Mouse (Mus musculus) ES-E14 (cell line): ENCODE results near the gene Cep350. TPM values are rescaled to one million over a fixed set of nuclear protein-coding genes. Genes with fewer than 3 reads are reported as not detected.

Source experiments
- DNase-seq: peaks from one replicate; pipeline ENCODE4 v3.0.0-alpha.2; 2013; ENCODE audit warnings: low read depth, low spot score
- H3K27ac ChIP-seq: 2 replicates; pipeline ENCODE4 v1.5.1; 2012; ENCODE audit warnings: low read depth, mild to moderate bottlenecking, low read length, moderate library complexity, mixed read lengths; ENCODE audit not compliant: poor library complexity, insufficient read depth, severe bottlenecking
- H3K36me3 ChIP-seq: 2 replicates; pipeline ENCODE4 v1.6.1; 2012; ENCODE audit warnings: mild to moderate bottlenecking, low read length, moderate library complexity, mixed read lengths; ENCODE audit not compliant: control insufficient read depth, poor library complexity, insufficient read depth, severe bottlenecking
- H3K4me1 ChIP-seq, 2 experiments: fragments of 150-350 bp in 1 of 2; sonication (generic) in 1 of 2; 2 replicates each; pipeline ENCODE4 v1.6.1; 2012; ENCODE audit warnings: low read length in 2 of 2, mild to moderate bottlenecking in 1 of 2, mixed read lengths in 1 of 2; ENCODE audit not compliant: control insufficient read depth in 2 of 2, insufficient read depth in 2 of 2, poor library complexity in 1 of 2
- H3K4me3 ChIP-seq, 2 experiments: fragments of 150-350 bp in 1 of 2; sonication (generic) in 1 of 2; 2 replicates each; pipeline ENCODE4 v1.5.1; 2012; ENCODE audit warnings: low read length in 2 of 2, low read depth in 1 of 2, mild to moderate bottlenecking in 1 of 2, mixed read lengths in 1 of 2; ENCODE audit not compliant: insufficient read depth in 1 of 2, poor library complexity in 1 of 2, severe bottlenecking in 1 of 2
- H3K9ac ChIP-seq: 2 replicates; pipeline ENCODE4 v1.6.1; 2012; ENCODE audit warnings: low read depth, mild to moderate bottlenecking, low read length, mixed read lengths; ENCODE audit not compliant: poor library complexity, insufficient read depth, severe bottlenecking
- H3K9me3 ChIP-seq: fragments of 150-350 bp; sonication (generic); 2 replicates; pipeline ENCODE4 v1.6.1; 2012; ENCODE audit warnings: low read depth, mild to moderate bottlenecking, low read length; ENCODE audit not compliant: control insufficient read depth, insufficient read depth
- CHD2 ChIP-seq: IDR thresholded peaks from 2 replicates; pipeline ENCODE4 v1.6.1; 2014; ENCODE audit warnings: mild to moderate bottlenecking, low read depth, low read length, inconsistent platforms
- HCFC1 ChIP-seq: IDR thresholded peaks from 2 replicates; pipeline ENCODE4 v1.6.1; 2012; ENCODE audit warnings: low read length, inconsistent platforms, borderline replicate concordance; ENCODE audit not compliant: insufficient read depth
- MAFK ChIP-seq: IDR thresholded peaks from 2 replicates; pipeline ENCODE4 v1.6.1; 2014; ENCODE audit warnings: mild to moderate bottlenecking, low read depth, low read length, inconsistent platforms; ENCODE audit not compliant: insufficient read depth
- ZC3H11A ChIP-seq: IDR thresholded peaks from 2 replicates; pipeline ENCODE4 v1.6.1; 2012; ENCODE audit warnings: low read depth, mild to moderate bottlenecking, inconsistent platforms, low read length, borderline replicate concordance
- ZNF384 ChIP-seq: IDR thresholded peaks from 2 replicates; pipeline ENCODE4 v1.6.1; 2012; ENCODE audit warnings: low read depth, low read length, inconsistent platforms
- in situ Hi-C, 2 experiments: fragments of 600-800 bp; cut with MboI; formaldehyde crosslinking; loops; one replicate each; pipeline ENCODE4 v1.15.1; 2025; ENCODE audit warnings: low sequenced_read_pairs in 2 of 2, inconsistent platforms in 1 of 2; ENCODE audit not compliant: unreplicated experiment in 2 of 2
- total RNA-seq: library from RNA; depleted of rRNA; stranded (reverse); fragments of 300-350 nt; gene quantifications from 2 replicates; pipeline ENCODE4 v1.2.3, GENCODE M21; 2012; rRNA removed

Gene Cep350
- 10.3 and 11.8 TPM in 2 replicates for total RNA-seq

DNA sequence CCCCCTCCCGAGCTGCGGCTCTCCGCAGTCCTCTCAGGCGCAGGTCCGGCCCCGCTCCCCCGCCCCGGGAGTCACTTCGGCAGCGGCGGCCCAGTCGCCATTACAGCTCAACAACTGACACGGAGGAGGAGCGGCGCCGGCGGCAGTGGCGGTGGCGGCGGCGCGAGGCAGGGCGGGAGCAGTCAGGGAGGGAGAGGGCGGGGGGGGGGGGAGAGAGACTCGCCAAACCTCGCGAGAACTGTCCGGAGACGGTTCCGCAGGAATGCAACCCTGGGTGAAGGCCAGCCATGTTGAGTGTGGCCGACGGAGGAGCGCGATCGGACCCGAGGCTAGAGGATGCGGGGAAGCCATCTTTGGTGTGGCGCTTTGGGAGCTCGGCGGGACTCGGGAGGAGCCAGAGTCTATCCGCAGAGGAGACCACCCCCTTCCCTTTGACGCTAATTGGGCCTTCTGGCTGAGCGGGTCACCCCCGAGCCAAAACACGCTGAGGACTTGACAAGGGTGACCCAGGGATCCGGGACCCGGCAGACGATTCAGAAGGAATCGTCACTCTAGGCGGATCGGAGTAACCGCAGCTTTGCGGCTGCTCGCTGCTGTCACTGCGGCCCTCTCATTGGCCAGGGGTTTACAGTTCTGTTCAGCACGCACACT lies at the start of gene Cep350:
Gene Cep350, minus strand, starts transcription at position 188 of the 651 bp plus-strand sequence.
- Histone ChIP-seq H3K9ac (peak within 1 kb of the TSS; percentile 96), H3K27ac (0 out of 2 replicates have a peak within 1 kb of the TSS, but pooled peaks have one; percentile 14), H3K9me3 (no peaks in the 10 kb centered on the region), H3K4me3 (peak within 1 kb of the TSS; percentile 93 to 98), H3K4me1 (peaks cover 0 to 2% of the 10 kb centered on the region in 2 experiments; a peak in 1 of 4 replicates), H3K36me3 (no peaks in the 10 kb centered on the region)
- TF ChIP-seq MAFK = no peak
- peak; percentile 94 for TF ChIP-seq CHD2
- TF ChIP-seq ZC3H11A = no peak
- peak; percentile 89 for TF ChIP-seq HCFC1
- TF ChIP-seq ZNF384 = no peak
- DNase-seq = peak; percentile 92
- in situ Hi-C loops = no loop called here

GRCm38 (mm10) chr1:156020402-156020801 lies 47.3 kb upstream of the Cep350 start:
- H3K4me1 ChIP-seq = no peaks in the 10 kb centered on the region
- in situ Hi-C loops = no loop called here
- no peak for DNase-seq
- H3K9me3 ChIP-seq = no peaks in the 10 kb centered on the region
- no peak overlapping the region for H3K4me3 ChIP-seq
- TF ChIP-seq ZC3H11A (no peak), CHD2 (no peak), HCFC1 (no peak), MAFK (no peak), ZNF384 (no peak)
- H3K9ac ChIP-seq = no peak overlapping the region
- peaks cover 4% of the 10 kb centered on the region for H3K36me3 ChIP-seq
- no peak overlapping the region for H3K27ac ChIP-seq

- H3K4me1 ChIP-seq = no peaks in the 10 kb centered on the region
- no peaks in the 10 kb centered on the region for H3K9me3 ChIP-seq
- H3K4me3 ChIP-seq = no peak overlapping the region
- TF ChIP-seq MAFK (no peak), ZNF384 (no peak), HCFC1 (no peak), CHD2 (no peak), ZC3H11A (no peak)
- in situ Hi-C loops = no loop called here
- no peak overlapping the region for H3K9ac ChIP-seq
- no peak overlapping the region for H3K27ac ChIP-seq
- no peak for DNase-seq
- peaks cover 4% of the 10 kb centered on the region for H3K36me3 ChIP-seq
Measured at GRCm38 (mm10) chr1:156019800-156020199, 46.7 kb upstream of the Cep350 start.

DNA sequence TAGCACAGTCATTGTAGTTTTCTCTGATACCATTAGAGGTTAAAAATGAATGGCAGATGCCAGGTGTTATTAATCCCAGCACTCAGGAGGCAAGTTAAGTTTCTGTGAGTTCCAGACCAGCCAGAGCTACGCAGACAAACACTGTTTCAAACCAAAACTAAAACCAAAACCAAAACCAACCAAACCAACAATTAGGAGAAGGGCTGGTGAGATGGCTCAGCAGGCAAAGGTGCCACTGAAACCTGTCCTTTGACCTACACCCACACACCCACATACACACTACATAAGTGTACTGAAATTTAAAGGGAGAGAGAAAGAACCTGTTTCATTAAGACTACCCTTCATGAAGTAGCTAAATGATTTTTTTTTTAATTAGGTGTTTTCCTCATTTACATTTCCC lies 35.9 kb upstream of the Cep350 start:
- Histone ChIP-seq H3K27ac (no peak overlapping the region), H3K4me3 (no peak overlapping the region), H3K4me1 (no peaks in the 10 kb centered on the region), H3K9ac (no peak overlapping the region), H3K36me3 (peaks cover 11% of the 10 kb centered on the region; the same call in 1 of the 2 replicates), H3K9me3 (no peaks in the 10 kb centered on the region)
- in situ Hi-C loops = no loop called here
- DNase-seq = no peak
- TF ChIP-seq MAFK (no peak), HCFC1 (no peak), CHD2 (no peak), ZNF384 (no peak), ZC3H11A (no peak)
